Mouse (Mus musculus): ENCODE results near the gene Wdfy3. TPM values are rescaled to one million over a fixed set of nuclear protein-coding genes. Genes with fewer than 3 reads are reported as not detected.

Wdfy3 gene
- total RNA-seq, 2 experiments from 2014 or later, result 119 to 123 TPM

DNA sequence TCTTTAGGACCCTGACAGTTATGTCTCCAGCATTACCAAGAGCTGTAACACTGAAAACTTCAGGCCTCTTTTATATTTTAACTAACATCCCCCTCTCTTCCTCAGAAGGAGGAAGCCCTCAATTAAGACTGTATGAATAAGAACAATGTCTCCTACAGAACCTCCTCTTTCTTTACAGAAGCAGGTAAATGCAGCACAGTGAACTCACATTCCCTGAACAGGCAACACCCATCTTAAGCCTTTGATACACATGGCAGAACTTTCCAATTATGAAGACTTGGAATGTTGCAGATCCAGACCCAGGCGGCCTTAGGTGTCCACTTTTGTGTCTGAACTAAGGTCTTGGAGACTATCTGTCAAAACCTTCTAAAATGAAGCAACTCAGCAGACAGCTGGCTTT lies 167.0 kb downstream of the Wdfy3 start:
- TF ChIP-seq CTCF (conservative IDR thresholded peaks at IDR 0.05), result no peak
- Histone ChIP-seq H3K4me3 (no peak overlapping the region), H3K27ac (no peak overlapping the region)
- DNase-seq (ENCODE audit: low spot score in 2 of 2), result no peak

DNA sequence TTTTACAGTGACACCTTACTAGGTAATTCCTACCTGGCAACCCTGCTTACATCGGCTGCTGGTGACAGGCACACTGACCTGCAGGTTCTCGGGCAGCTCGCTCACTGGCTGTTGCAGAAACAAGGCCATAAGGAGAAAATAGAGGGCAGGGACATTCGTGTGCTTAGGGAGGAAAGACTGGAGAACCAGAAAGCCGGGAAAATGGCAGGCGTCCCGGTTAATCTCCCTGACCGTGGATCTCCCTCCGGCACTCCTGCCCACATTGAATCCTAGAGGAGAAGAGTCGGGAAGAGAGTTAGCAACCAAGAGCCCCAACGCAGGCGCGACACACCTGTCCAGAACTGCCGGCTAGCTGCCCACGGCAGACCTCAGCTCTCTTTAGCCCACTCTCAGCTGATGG lies 169.7 kb downstream of the Wdfy3 start:
- TF ChIP-seq CTCF (conservative IDR thresholded peaks at IDR 0.05), result no peak
- Histone ChIP-seq H3K27ac (no peak overlapping the region), H3K4me3 (no peak overlapping the region)
- DNase-seq (ENCODE audit: low spot score in 2 of 2), result no peak

DNA sequence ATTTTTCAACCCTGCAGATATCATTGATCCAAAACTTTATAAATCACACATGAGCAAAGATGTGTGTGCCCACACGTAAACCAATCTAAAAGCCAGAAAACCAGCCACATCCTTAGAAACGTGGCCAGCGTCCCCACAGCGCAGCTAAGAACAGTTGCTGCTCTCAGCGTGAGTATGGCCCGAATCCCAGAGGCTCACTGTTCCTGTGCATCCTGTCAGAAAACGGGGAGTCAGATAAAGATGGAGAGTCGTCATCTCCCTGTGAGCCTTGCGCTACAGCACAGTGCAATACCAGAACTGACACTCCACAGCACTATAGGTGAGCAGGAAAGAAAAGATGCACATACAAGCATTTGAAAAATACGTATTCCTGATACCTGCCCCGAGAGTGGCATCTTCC lies 172.9 kb downstream of the Wdfy3 start:
- peak in 1 of 2 experiments; percentile 25 for DNase-seq (ENCODE audit: low spot score in 2 of 2)
- no peak overlapping the region for H3K27ac ChIP-seq
- no peak for TF ChIP-seq CTCF (conservative IDR thresholded peaks at IDR 0.05)
- H3K4me3 ChIP-seq, result no peak overlapping the region

DNA sequence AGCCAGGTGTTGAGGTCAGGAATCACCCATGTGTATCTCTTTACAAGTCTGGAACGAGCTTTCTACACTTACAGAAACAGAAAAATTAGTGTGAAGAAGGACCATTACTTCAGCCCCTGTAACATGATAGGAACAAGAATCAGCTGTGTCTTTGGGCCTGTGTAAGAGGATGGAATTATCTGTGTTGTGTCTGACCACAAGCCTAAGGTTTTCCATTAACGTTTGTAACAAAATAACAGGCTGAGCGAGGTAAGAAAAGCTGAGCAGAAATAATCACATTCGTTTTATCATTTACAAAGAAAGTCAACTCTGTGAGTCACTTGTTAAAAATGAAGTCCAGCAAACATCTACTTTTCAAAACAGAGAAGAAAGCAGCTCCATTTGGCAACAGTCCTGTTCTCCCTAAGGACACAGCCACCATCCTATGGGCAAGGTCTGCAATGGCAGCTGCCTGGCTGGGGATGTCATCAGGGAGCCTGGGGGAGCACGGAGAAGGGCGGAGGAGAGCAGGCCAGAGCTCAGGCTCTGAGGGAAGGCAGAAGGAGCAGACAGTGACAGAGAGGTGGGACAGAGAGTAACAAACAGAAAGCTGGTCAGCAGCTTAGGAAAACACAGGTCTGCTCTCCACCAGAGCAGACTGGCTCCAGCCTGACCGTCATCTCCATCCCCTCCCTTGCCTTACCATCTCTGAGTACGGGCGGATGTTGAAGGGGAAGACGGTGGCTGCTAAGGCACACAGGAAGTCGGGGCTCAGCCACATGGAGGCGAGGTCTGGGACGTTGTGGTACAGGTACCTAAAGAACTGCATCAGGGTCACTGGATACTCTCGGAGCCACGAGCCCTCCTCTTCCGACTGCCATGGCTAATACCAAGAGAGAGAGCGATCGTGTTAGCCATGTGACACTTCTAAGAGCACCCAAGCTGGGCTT lies 173.7 kb downstream of the Wdfy3 start:
- no peak for TF ChIP-seq CTCF (conservative IDR thresholded peaks at IDR 0.05)
- Histone ChIP-seq H3K27ac (no peak overlapping the region), H3K4me3 (no peak overlapping the region)
- DNase-seq (ENCODE audit: low spot score in 2 of 2), result no peak

DNA sequence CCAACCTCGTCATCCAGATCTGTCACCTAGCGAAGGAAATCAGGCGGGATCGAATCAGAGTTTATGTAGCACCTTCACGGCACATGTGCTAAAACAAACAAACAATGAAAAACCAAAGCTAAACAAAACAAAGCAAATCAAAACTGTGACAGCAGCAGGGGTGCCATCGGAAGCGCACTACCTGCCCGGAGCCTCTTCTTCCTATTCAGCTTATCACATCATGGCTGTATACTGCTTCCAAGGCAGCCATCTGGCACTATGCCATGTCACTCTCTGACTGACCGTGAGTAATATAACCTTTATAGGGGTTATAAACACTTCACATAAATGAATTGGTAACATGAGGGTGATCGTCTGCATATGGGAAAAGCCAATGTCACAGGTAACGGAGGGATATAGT lies 174.6 kb downstream of the Wdfy3 start:
- H3K4me3 ChIP-seq, result no peak overlapping the region
- no peak for TF ChIP-seq CTCF (conservative IDR thresholded peaks at IDR 0.05)
- H3K27ac ChIP-seq, result no peak overlapping the region
- DNase-seq (ENCODE audit: low spot score in 2 of 2), result no peak

DNA sequence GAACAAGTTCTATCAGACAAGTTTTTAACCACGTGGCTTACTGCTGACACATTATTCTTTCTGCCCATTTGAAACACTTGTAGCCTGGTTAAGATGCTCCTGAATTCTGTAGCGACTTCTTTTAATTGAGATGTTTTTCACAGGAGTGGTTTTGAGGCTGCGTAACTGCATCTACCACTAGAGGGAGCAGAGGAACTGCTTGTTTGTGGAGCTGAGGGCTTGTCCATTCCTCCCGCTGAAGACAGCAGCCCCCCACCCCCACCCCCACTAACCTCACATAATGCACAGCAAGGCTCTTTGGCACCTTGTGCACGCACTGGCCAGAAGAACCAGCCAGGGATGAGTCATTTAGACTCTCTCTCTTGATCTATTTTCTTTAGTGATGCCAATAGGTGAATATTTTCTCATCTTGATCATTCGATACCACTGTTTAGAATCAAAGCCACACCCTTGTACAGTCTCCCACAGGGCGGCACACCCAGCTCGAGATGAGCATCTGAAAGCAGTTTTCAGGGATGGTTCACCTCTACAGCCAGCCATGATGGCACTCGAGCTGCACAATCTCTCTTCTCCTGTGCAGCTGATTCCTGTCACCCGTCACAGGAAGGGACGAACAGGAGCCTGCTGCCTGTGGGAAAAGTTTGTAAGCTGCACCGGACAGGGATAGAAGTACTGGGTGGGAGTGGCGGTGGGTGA lies 175.8 kb downstream of the Wdfy3 start:
- H3K4me3 ChIP-seq, result no peak overlapping the region
- 0 out of 2 replicates have a peak overlapping the region, but pooled peaks have one; percentile 7 for H3K27ac ChIP-seq

DNA sequence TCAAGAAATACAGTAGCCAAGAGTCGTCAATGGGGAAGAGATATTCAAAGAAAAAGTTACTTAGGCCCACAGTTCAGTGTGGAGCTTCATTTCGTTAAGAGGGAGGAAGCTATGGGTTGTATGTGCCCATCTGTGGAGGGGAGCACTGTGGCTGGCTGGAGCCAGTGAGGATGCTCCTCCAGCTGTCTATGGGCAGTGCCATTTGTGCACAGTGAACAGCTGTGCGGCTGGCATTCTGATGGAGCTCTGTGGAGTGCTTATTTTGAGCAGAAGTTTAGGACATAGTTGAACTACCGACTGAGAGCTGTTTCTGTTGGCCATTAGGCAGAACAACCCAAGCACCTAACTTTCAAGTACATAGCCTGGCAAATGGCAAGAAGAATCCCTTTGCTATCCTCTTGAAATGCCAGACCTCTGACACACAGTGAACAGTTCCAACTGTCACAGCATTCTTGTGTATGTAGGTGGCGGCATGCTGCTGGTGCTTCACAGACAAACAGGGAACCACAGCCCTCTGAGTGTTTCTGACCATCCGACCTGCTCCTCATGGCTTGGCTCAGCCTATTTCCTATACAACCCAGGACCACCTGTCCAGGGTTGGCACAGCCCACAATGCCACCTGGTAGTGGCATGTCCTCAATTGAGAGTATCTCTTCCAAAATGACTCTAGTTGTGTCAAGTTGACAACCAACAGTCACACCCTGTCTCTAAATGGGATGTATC lies 177.9 kb downstream of the Wdfy3 start:
- DNase-seq (ENCODE audit: low spot score in 2 of 2), result no peak
- Histone ChIP-seq H3K27ac (peak overlapping the region; percentile 54; the same call in 1 of the 2 replicates), H3K4me3 (no peak overlapping the region)
- TF ChIP-seq CTCF (conservative IDR thresholded peaks at IDR 0.05), result no peak

More for the DNA sequence above, 175.8 kb downstream of the Wdfy3 start:
- DNase-seq (ENCODE audit: low spot score in 2 of 2), result peak in 1 of 2 experiments; percentile 47
- TF ChIP-seq CTCF (conservative IDR thresholded peaks at IDR 0.05), result peak; percentile 87

DNA sequence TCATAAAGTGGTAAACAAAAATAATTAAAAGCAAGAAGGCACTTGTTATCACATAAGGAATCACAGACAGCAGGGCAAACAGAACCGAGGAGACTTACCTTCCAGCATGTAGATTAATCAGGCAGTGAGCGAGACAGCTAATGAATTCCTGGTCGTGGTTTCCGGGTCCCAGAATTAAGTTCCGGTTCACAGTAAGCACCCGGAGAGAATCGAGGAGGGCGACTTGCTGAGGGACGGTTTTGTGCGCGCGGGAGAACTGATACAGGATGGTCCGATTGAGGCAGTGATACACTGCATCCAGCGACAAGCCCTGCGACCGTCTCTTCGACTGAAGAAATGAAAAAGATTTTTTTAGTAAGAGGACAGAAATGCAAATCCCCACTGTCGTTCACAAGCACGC lies 181.7 kb downstream of the Wdfy3 start:
- TF ChIP-seq CTCF (conservative IDR thresholded peaks at IDR 0.05), result no peak
- no peak overlapping the region for H3K27ac ChIP-seq
- H3K4me3 ChIP-seq, result no peak overlapping the region
- DNase-seq (ENCODE audit: low spot score in 2 of 2), result no peak

DNA sequence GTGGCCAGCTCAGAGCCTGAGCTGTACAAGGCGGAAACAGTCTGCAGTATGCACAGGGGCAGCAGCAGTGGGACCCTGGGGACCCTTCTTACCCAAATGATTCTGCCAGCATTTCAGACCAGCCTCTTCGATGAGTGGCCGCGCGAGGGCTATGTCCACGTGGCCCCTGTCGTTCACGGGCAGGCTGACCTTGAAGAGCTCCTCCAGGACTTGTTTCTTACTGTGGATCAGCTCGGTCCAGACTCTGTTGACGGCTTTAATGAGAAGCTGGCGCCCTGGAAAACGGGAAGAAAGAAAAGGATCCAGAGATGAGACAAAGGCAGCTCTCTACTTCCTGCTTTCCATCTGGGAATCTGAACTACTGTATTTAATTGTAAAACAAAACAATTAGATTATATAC lies 184.7 kb downstream of the Wdfy3 start:
- no peak for TF ChIP-seq CTCF (conservative IDR thresholded peaks at IDR 0.05)

DNA sequence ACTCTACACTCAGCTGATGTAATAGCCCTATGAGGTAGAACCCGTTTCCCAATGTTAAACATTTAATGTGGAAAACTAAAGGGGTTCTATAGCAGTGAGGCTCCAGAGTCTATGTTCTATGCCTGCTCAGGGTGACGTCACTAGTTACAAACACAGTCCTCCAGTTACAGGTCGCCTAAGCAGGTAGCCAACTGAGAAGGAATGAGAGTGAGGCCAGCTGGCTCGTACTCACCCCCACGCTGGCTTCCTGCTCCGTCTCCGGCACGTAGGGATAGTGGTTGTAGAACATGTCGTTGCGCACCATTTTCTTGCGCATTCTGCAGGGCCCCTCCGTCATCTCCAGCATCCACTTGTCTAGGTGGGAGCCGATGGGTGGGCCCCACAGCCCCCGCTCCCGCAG lies 187.5 kb downstream of the Wdfy3 start:
- H3K4me3 ChIP-seq, result no peak overlapping the region
- no peak for DNase-seq (ENCODE audit: low spot score in 2 of 2)
- no peak for TF ChIP-seq CTCF (conservative IDR thresholded peaks at IDR 0.05)
- H3K27ac ChIP-seq, result no peak overlapping the region

More for the DNA sequence above, 184.7 kb downstream of the Wdfy3 start:
- Histone ChIP-seq H3K27ac (no peak overlapping the region), H3K4me3 (no peak overlapping the region)
- no peak for DNase-seq (ENCODE audit: low spot score in 2 of 2)

DNA sequence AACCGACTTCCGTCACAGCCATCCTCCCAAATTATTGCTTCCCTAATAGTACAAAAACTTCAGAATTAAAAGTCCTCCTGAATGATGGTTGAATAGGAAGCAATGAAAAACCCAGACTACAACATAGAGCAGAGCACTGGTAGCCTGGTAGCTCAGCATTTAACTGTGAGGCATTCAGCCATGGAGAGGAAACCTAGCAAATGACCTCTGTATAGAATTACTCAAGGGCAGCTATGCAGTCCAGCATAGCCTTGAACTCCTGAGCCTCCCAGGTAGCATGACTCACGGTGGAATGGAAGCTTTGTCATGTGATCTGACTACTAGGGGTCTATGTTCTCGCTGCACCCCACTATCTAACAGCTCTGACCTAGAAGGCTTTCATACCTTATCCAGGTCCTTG lies 189.8 kb downstream of the Wdfy3 start:
- no peak for DNase-seq (ENCODE audit: low spot score in 2 of 2)
- H3K4me3 ChIP-seq, result no peak overlapping the region
- TF ChIP-seq CTCF (conservative IDR thresholded peaks at IDR 0.05), result no peak
- no peak overlapping the region for H3K27ac ChIP-seq

DNA sequence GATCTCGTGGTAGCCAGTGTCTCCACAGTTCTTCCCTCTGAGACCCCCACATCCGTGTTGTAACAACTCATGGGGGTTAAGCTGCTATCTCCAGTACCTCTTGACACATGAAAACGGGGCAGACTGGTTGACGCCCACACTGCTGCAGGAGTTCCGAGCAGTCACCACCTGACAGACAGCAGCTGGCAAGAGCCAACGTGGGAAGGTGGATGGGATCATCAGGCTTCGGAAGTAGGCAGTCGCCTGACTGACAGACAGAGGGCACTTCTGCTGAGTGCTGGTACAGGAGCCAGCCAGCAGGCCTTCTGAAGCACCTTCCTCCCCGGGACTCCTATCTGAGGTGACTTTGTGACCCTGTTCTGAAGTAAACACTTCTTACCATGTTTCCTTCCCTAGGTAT lies 191.3 kb downstream of the Wdfy3 start:
- peak overlapping the region; percentile 12; the same call in 1 of the 2 replicates for H3K27ac ChIP-seq
- peak; percentile 22 to 30 for DNase-seq (ENCODE audit: low spot score in 2 of 2)
- no peak overlapping the region for H3K4me3 ChIP-seq
- TF ChIP-seq CTCF (conservative IDR thresholded peaks at IDR 0.05), result peak; percentile 44

DNA sequence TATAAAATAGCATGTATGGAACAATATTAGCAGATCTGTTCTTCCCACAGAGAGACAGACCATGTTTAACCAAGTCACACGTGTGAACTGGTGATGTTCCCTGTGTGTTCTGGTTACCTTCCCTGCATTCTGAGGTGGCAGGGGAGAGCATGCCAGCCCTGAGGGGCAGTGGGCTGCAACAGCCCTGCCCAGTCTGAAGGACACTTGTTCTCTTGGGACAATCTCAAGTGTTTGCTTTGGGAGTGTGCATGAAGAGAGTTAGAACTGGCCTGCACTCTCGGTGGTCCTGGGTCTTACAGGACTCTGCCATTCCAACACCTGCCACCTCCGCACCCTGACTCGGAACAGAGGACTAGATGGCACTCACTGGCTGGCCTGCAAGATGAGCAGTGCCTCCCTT lies 193.5 kb downstream of the Wdfy3 start:
- H3K4me3 ChIP-seq, result no peak overlapping the region
- no peak overlapping the region for H3K27ac ChIP-seq
- no peak for DNase-seq (ENCODE audit: low spot score in 2 of 2)
- TF ChIP-seq CTCF (conservative IDR thresholded peaks at IDR 0.05), result no peak
